Mouse (Mus musculus) mesoderm, embryonic 11.5 days (tissue): Measurements from ENCODE around the gene Boc.

ENCODE experiments used
- DNase-seq: peaks from one replicate; pipeline ENCODE4 v3.0.0-alpha.2; 2012; ENCODE audit warnings: low read depth, low spot score

The Boc gene

DNA sequence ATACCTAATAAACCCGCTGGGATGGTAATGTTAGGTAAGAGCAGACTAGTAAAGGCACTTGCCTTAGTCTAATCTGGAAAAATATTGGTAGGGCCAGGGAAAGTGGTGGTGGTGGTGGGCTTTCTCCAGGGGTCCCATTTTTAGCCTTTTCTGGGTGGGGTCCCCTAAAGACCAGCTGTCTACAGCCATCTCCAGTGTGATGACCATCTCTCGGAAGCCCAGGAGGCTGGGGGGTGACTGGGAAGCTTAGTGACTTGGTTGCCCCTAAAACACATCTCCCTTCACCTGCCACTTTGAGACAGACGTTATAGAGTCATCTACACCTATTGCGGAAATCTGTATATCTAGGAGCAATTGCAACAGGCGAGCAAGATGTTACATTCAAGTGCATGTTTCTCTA is 6.0 kb downstream of the Boc start:
- DNase-seq = no peak

DNA sequence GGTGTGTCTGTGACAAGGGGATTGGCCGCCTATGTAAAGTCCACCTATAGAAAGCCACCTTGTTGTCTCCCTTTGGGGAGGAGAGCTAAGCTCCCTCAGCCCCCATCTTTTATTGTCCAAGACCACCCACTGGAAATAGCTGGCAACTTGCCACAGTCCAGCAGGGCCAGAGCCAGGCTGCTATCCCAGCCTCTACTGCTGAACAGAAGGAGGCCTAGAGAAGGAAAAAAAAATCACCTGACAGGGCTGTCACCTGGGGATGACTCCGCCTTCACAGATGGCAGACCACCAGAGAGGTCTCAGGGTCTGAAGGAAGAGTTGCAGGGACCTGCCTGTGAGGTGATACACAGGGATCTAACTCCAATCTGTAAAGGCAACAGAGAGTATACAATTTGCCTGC is 6.7 kb downstream of the Boc start:
- no peak for DNase-seq

DNA sequence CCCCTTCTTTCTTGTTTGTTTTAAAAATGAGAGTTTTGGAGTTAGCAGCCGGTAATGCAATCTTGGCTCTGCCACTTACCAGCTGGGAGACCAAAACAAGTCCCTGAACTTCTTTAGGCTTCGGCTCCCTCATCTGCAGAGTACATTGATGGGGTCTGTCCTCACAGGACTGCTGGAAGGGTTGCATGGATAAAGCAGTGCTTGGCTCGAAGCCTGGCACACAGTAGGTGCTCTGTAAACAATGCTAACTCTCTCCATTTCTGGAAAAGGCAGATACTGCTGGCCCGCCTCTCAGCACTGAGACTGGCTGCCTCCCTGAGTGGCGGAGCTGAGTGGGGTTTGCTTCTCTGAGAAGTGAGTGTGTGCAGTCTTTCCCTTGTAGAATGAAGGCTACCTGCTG is 7.2 kb downstream of the Boc start:
- DNase-seq = no peak

DNA sequence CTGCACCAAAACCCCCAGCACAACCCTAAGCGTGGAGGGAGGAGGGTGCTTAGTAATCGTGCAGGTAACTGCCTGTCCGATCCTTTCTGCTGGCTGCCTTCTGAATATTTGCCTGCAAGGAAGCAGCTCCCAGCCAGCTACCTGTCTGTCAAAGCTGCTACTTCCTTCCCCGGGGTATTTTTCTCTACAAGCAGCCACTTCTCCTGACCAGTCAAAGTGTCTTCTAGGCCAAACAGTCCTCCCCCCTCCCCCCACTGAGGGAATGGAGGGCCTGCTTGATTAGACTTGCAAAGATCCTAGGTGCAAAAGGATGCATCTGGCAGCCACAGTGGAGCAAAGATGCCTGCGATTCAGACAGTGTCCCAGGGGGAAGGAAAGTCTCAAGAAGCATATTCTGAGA is 7.9 kb downstream of the Boc start:
- DNase-seq = no peak

DNA sequence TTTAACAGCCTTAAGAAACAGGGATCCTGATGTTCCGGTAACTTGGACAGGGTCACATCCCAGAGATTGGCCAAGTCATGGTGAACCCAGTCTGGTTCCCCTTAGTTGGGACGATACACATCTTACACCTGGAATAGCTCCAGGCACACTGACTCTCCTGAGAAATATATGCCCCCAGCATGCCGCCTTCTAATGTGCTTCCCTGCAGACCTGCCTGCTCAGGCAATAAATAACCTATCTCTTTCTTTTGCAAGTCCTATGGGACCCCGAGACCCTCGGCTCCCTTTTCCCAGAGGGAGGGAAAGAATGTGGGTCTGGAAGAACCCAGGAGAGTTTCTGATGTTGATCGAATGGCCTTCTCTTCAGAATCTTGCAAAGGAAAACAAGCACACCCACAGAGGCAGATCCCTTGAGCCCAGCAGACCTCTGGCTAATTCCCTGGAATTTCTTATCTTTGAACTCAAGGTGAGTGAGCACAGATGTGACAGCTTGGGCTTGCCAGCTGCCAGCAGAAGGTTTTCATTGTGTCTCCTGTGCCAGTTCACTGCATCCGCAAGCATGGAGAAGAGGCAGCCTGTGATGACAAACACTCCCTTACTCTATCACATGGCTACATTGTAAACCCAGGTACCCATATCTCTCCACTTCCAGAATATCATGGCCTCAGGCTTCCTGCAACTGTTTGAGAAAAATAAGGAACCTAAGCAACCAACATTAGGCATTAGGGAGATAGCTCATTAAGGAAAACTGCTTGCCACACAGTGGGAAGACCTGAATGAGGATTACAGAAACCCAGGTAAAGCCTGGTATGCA is 8.6 kb downstream of the Boc start:
- DNase-seq = no peak

- DNase-seq = no peak
Observed at GRCm38 (mm10) chr16:44549381-44549780, 9.3 kb downstream of the Boc start.

DNA sequence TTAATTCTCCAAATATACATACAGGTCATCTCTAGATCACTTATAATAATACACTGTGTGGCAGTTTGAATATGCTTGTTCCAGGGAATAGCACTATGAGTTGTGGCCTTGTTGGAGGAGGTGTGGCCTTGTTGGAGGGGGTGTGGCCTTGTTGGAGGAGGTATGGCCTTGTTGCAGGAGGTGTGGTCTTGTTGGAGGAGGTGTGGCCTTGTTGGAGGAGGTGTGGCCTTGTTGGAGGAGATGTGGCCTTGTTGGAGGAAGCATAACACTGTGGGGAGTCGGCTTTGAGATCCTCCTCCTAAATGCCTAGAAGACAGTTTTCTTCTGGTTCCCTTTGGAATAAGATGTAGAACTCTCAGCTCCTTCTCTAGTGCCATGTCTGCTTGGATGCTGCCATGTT is 10.7 kb downstream of the Boc start:
- no peak for DNase-seq

GRCm38 (mm10) chr16:44546831-44547230 is 11.9 kb downstream of the Boc start:
- no peak for DNase-seq

DNA sequence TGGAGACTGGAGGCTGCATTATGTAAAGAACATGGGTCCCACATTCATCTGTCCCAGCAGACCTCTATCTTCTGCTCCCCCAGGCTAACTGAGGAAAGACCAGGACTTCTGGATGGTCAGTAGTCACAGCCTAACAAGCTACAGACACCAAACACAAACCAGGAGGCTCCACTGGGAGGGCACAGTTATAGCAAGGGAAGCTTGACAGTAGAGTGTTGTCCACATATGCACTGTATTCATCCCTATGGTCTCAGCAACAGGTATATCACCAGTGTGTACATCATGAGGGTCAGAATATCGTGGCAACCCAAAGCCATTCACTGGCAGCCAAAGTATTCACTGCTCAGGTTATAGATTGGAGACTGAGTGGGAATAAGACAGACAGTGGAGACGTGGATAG is 12.8 kb downstream of the Boc start:
- DNase-seq = no peak

- DNase-seq = no peak
Observed at GRCm38 (mm10) chr16:44545153-44545552, 13.5 kb downstream of the Boc start.

GRCm38 (mm10) chr16:44543098-44543497 is 15.6 kb downstream of the Boc start:
- no peak for DNase-seq

DNA sequence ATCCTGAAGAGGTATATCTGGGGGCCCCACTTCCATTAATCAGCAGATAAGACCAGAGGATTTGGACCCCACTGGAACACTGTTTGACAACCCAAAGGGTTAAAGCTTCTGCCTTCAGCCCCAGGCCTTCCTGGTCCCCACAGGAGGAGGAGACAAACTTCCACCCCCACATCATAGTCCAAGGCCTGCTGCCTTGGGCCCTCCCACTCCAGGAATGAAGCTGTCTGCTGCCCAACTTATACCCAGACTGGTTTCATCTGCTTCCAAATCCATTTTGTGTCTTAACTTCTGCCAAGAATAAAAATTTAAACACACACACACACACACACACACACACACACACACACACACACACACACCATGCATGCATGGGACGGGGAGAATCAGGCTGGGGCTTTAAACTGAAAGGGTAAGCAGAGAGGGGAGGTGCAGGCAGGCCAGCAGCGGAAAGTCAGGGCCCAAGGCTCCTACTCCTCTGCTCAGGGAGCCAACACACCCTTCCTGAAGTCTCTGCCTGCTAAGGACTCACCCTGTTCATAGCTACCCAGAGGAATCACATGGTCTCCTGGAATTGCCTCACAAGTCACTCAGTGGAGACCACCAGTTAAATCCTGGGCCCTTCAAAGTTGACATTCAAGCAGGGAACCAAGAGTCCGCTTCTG is 16.5 kb downstream of the Boc start:
- no peak for DNase-seq

DNA sequence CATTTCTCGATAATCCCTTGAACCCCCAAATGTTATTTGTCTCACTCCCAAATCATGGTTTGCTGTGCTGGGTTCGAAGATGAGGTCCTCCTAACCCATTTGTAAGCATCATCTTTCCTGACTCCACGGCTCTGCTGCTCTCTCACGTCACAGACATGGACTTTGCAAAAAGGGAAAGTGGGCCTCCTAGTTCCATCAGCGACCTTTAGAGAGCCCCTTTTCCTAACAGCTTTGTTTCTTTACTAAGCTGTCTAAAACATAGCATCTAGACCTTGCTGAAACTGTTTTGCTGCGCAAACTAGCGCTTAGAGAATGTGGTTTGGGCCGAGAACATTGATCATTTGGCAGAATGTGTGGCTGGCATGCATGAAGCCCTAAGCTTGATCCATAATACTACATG is 19.1 kb downstream of the Boc start:
- DNase-seq = no peak

GRCm38 (mm10) chr16:44538401-44539395 is 20.0 kb downstream of the Boc start:
- DNase-seq = no peak

- no peak for DNase-seq
Observed at GRCm38 (mm10) chr16:44534122-44534521, 24.6 kb downstream of the Boc start.

- no peak for DNase-seq
Observed at GRCm38 (mm10) chr16:44533522-44533921, 25.2 kb downstream of the Boc start.

GRCm38 (mm10) chr16:44532851-44533250 is 25.8 kb downstream of the Boc start:
- DNase-seq = no peak

GRCm38 (mm10) chr16:44531239-44531797 is 27.4 kb downstream of the Boc start:
- DNase-seq = no peak

- DNase-seq = peak; percentile 94
Observed at GRCm38 (mm10) chr16:44530829-44531228, 27.9 kb downstream of the Boc start.

DNA sequence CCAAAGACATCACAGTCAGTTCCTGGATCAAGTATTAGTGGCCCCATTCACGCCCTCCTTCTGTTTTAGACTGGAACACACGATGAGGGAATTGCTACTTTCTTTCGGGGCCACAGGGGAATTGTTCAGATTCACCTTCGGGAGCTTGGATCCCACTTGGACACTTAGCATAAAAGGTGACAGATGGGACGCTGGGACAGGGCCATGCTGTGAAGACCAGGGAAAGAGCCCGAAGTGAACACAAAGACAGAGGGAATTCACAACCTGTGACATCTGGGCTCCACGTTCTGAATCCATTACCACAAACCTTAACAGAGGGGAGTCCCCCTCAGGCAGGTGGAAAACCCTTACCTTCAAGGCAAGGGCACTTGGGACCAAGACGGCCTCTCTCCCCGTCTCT is 28.5 kb downstream of the Boc start:
- DNase-seq = peak; percentile 61

GRCm38 (mm10) chr16:44529691-44530090 is 29.0 kb downstream of the Boc start:
- no peak for DNase-seq

- no peak for DNase-seq
Observed at GRCm38 (mm10) chr16:44528955-44529354, 29.7 kb downstream of the Boc start.
